Mouse (Mus musculus) right cerebral cortex, postnatal 10 days (tissue): ENCODE results near the gene Spag6.

Experiments used
- DNase-seq, 2 experiments: peaks; one replicate each; pipeline ENCODE4 v3.0.0; 2021; ENCODE audit warnings: low spot score in 2 of 2

The Spag6 gene

GRCm38 (mm10) chr2:18731718-18732117 is 37.9 kb downstream of the Spag6 start:
- no peak for DNase-seq

- no peak for DNase-seq
These were observed 40.7 kb downstream of the Spag6 start for GRCm38 (mm10) chr2:18734394-18735127.

- DNase-seq, result no peak
These were observed 43.2 kb downstream of the Spag6 start for GRCm38 (mm10) chr2:18737040-18737439.

GRCm38 (mm10) chr2:18739216-18739615 is 45.4 kb downstream of the Spag6 start:
- DNase-seq, result no peak

DNA sequence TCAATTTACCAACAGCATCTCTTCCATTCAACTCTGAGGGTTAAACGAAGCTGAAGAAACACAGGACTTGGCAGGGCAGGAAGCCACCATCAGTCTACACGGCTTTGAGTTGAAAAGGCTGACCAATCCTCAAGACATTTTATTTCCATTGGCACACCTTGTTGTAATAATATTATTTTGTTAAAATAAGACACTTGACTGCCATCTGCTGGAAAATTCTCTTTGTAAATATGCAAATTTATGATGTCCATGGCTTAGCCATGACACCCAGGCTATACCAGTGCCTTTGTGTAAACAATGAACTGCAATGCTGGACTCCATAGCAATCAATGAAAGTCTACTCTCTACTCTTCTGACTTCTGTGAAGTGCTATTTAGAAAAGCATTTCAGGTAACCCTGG is 62.3 kb downstream of the Spag6 start:
- DNase-seq, result no peak

DNA sequence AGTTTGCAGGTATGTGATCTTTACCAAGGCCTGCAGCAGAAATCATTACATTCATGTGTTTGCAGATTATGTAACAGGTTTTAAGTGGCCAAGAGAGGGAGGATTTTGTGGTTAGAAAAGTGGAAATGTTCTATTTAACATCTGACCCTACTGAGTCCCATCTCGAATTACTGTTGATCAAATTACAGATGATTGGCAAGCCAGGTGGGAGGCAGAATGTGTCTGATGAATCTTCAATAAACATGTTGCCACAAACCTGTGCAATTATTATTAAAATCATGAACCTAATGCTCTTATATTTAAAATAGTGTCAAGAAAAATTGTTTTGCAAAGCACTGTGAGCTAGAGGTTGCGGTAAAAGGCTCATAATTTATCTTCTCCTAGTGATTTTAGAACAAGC is 71.0 kb downstream of the Spag6 start:
- no peak for DNase-seq

- DNase-seq, result no peak
These were observed 71.8 kb downstream of the Spag6 start for GRCm38 (mm10) chr2:18765481-18766249.

GRCm38 (mm10) chr2:18766441-18766820 is 72.6 kb downstream of the Spag6 start:
- no peak for DNase-seq

DNA sequence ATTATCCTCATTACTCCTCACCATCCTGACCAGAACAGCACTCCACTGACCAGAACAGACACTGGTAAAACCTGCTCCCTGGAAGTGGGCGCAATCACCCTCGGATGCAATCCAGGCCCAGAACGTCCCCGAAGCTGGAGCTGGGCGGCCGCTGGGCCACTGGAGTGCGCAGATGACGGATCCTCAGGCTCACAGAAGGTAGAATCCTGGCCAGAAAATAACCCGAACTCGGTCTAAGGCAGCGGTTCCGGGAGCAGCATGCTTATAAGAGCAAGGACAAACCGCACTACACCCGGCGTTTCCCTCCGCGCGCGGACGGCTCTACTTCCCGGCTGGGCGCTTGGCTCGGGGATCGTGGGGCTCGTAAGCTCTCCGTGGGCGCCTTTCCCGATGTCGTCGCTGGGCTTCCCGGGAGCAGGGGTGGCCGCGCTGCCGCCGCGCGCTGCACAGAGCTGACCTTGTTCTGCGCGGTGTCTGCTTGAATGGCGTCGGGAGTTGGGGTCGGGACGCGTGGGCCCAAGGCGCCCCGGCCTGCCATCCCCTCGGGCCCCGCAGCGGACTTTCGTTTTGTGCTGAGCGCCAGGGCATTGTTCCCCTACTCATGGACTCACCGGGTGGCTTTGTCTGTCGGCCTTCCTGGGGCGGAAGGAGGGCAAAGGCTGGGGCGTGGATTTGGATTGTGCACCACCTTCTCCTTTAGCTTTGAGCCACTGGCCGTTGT is 73.1 kb downstream of the Spag6 start:
- DNase-seq, result peak; percentile 85 to 88

DNA sequence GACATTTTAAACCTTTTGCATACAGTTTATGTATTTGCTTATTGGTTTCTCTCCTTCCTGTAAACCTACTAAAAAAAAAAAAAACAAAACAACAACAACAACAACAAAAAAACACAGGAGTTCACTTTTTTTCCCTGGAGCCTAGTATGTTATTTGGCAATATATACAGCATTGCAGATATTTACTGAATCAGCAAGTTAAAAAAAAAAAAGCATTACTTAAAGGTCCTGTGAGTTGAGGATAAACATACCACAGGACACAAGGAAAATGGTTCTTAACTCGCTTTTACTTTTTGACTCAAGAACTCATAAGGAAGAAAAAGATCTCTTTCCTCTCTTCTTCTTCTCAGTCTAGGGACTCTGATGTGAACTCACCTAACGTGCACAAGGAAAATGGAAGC is 74.6 kb downstream of the Spag6 start:
- DNase-seq, result no peak

- DNase-seq, result no peak
These were observed 78.6 kb downstream of the Spag6 start for GRCm38 (mm10) chr2:18772413-18772812.

GRCm38 (mm10) chr2:18774326-18774725 is 80.5 kb downstream of the Spag6 start:
- no peak for DNase-seq

GRCm38 (mm10) chr2:18778220-18778619 is 84.4 kb downstream of the Spag6 start:
- peak; percentile 51 to 59 for DNase-seq

DNA sequence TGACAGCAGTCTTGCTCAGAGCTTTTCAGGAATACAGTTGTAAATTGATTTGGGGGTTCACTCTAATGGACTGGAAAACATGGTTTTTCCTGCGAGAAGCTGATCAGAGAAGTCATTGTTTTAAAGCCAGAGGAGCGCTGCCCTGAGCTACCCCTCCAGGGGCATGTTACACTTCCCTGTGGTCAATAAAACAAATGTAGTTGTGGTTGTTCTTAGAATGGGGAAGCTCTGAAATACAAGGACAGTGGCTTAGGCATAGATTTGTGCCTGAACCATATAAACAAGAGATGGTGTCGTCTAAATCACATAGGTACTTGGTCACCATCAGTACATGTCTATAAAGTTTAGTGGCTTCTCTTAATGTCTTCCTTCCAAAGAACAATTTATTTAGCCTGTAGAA is 86.0 kb downstream of the Spag6 start:
- DNase-seq, result no peak

DNA sequence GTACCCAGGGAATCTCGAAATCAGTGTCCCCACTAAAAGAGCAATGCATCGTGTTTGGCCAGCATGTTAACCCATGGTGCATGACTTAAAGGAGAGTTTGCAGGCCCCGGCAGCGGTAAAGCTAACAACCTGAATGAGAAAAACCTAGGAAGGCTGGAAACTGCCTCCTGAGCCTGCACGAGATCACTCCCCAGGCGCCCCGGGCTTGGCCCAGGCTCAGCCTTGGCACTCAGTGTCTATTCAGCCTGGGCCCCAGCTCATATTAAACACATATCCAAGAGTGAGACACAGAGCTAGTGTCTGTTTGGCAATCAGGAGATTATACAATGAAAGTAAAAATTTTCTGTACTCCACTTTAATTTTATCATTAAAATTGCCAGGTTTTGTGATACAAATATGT is 87.5 kb downstream of the Spag6 start:
- no peak for DNase-seq

- DNase-seq, result no peak
These were observed 100.4 kb downstream of the Spag6 start for GRCm38 (mm10) chr2:18794261-18794660.

DNA sequence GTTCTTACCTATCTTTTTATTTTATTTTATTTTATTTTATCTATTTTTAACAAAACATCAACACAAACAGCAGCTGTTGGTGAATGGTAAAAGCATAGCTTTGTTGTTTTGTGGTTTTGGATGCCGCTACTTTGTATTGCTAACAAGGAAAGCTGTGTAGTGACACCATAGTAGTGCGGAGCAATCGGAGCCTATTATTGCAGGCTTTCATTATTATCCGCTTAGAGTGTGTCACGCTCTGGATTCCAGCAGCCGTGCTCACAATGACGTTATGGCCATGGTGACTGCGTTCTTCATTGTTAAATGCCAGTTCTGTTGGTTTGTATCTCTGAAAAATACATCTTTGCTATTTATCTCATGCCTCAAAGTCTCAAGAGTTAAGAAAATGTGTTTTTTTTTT is 103.9 kb downstream of the Spag6 start:
- DNase-seq, result no peak

DNA sequence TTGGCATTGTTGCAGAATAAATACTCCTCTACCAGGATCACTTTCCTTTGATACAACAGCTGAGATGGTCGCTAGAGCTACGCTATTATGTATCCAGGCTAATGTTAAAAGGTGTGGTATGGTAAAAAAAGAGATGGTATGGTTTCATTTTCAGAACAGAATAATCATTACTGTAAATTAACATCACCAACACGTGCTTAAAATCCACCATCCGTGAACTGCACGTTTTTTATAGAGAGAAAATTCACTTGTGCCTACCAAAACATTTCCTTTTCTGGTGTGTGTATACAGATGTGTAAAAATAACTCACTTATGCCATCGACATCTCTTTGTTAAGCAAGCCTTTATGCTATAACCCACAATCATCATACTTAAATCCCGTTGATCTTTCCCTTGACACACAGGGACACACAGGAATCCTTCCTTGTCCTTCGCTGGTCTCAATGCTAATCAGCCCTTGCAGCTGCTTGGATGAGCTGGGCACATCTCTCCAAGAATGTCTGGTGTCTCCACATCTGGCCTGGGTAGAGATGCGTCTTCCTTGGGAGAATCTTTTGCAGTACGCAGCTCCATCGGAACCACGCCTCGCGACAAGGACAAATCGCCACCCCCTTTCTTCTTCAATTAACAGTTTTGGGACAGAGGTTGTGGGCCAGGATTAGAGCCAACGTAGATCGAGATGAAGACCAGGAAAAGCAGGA is 105.6 kb downstream of the Spag6 start:
- no peak for DNase-seq
